Mouse (Mus musculus): ENCODE results near the gene Fndc3b.

DNA sequence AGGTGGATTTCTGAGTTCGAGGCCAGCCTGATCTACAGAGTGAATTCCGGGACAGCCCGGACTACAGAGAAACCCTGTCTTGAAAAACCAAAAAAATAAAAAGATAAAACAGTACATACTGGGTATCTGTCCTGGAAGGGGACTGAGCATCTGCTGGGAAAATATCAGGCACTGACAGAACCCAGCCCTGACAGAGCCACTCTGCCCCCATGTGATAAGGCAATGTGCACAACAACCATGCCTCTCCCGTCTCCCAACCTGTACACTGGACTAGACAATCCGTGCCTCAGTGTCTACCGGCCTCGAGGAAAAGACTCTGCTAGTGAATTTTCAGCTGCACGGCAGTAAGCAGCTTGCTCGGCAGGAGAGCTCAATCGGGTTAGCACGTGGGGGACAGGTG is 97.3 kb downstream of the Fndc3b start:
- TF ChIP-seq CTCF (IDR thresholded peaks at IDR 0.05; ENCODE audit: low read depth): no peak
- TF ChIP-seq EP300 (IDR thresholded peaks at IDR 0.05; ENCODE audit: low read depth): no peak
